Comparison of ENCODE assay signal across 8 mouse cellular contexts in genomic region chr19:37174116-37174715, GRCm38 (mm10). TPM values are rescaled to one million over a fixed set of nuclear protein-coding genes. Genes with fewer than 3 reads are reported as not detected.
DNase-seq lines count a peak whose midpoint lies in the region; ATAC-seq and TF ChIP-seq lines count a peak whose summit lies in the region.

No protein-coding gene starts in this region.

- peak; percentile 47 for DNase-seq in CD4-positive, CD25-positive, alpha-beta regulatory T cell, adult 2 months (ENCODE audit: low read depth, low spot score)
- DNase-seq in adrenal gland, adult 8-10 months: peak; percentile 25
- peak; percentile 63 for DNase-seq in embryonic facial prominence, embryonic 10.5 days (ENCODE audit: low spot score)
- peak; percentile 46 for DNase-seq in liver, postnatal 0 days
- peak; percentile 73 for DNase-seq in neural tube, embryonic 11.5 days (ENCODE audit: low spot score)
- peak; percentile 74 for DNase-seq in testis, postnatal 14 days (ENCODE audit: low spot score)

- H3K4me2 ChIP-seq in heart, embryonic 11.5 days: peak overlapping the region; percentile 71
- peak overlapping the region; percentile 90 for H3K4me2 ChIP-seq in kidney, embryonic 16.5 days (replicated peaks; ENCODE audit: low read depth, low read length)
- H3K4me2 ChIP-seq in liver, postnatal 0 days (ENCODE audit: low read depth, low read length): peak overlapping the region; percentile 99
- peak overlapping the region; percentile 99 for H3K4me2 ChIP-seq in neural tube, embryonic 11.5 days (ENCODE audit: low read depth)

- under 1% methylated on average over 70 of the region's 70 CpGs for WGBS in embryonic facial prominence, embryonic 10.5 days
- WGBS in heart, embryonic 11.5 days (ENCODE audit: insufficient replicate concordance): under 1% methylated on average over 59 of the region's 70 CpGs
- WGBS in kidney, embryonic 16.5 days: under 1% methylated on average over 70 of the region's 70 CpGs
- WGBS in liver, postnatal 0 days (ENCODE audit: insufficient replicate concordance): 1% methylated on average over 53 of the region's 70 CpGs
- under 1% methylated on average over 65 of the region's 70 CpGs for WGBS in neural tube, embryonic 11.5 days

- TF ChIP-seq CTCF in liver, postnatal 0 days (IDR thresholded peaks at IDR 0.05; ENCODE audit: low read depth): no peak

- H3K27me3 ChIP-seq in embryonic facial prominence, embryonic 10.5 days (replicated peaks; ENCODE audit: low read depth, poor library complexity, severe bottlenecking): peaks cover 71% of the 10 kb centered on the region
- 0 out of 2 replicates have a peak, but pooled peaks cover 2% of the 10 kb centered on the region for H3K27me3 ChIP-seq in heart, embryonic 11.5 days (ENCODE audit: control insufficient read depth, insufficient read depth, low read length)
- peaks cover 16% of the 10 kb centered on the region; the same call in 1 of the 2 replicates for H3K27me3 ChIP-seq in kidney, embryonic 16.5 days (ENCODE audit: insufficient read depth, low read length)
- H3K27me3 ChIP-seq in liver, postnatal 0 days (ENCODE audit: insufficient read depth, low read length): peaks cover 32% of the 10 kb centered on the region
- peaks cover 8% of the 10 kb centered on the region for H3K27me3 ChIP-seq in neural tube, embryonic 11.5 days (ENCODE audit: control insufficient read depth, insufficient read depth, low read length)

- peak overlapping the region; percentile 55 for H3K27ac ChIP-seq in embryonic facial prominence, embryonic 10.5 days (replicated peaks)
- H3K27ac ChIP-seq in heart, embryonic 11.5 days (ENCODE audit: low read depth, low read length): peak overlapping the region; percentile 93
- no peak overlapping the region; the same call in 1 of the 2 replicates for H3K27ac ChIP-seq in kidney, embryonic 16.5 days (ENCODE audit: low read length)
- H3K27ac ChIP-seq in liver, postnatal 0 days (ENCODE audit: low read depth): peak overlapping the region; percentile 90
- H3K27ac ChIP-seq in neural tube, embryonic 11.5 days (ENCODE audit: low read depth, low read length): peak overlapping the region; percentile 69

- no peaks in the 10 kb centered on the region for H3K36me3 ChIP-seq in embryonic facial prominence, embryonic 10.5 days (replicated peaks)
- H3K36me3 ChIP-seq in heart, embryonic 11.5 days (ENCODE audit: control insufficient read depth, insufficient read depth, low read length): no peaks in the 10 kb centered on the region; the same call in 1 of the 2 replicates
- H3K36me3 ChIP-seq in kidney, embryonic 16.5 days (ENCODE audit: insufficient read depth, low read length): no peaks in the 10 kb centered on the region
- H3K36me3 ChIP-seq in liver, postnatal 0 days (replicated peaks; ENCODE audit: insufficient read depth, low read length): no peaks in the 10 kb centered on the region
- no peaks in the 10 kb centered on the region for H3K36me3 ChIP-seq in neural tube, embryonic 11.5 days (ENCODE audit: control insufficient read depth, insufficient read depth, low read length)

- peak overlapping the region; percentile 76 for H3K4me3 ChIP-seq in embryonic facial prominence, embryonic 10.5 days
- H3K4me3 ChIP-seq in heart, embryonic 11.5 days (ENCODE audit: low read depth, low read length): peak overlapping the region; percentile 75
- peak overlapping the region; percentile 60 for H3K4me3 ChIP-seq in kidney, embryonic 16.5 days (ENCODE audit: low read length)
- peak overlapping the region; percentile 79 for H3K4me3 ChIP-seq in liver, postnatal 0 days (ENCODE audit: low read depth, low read length)
- peak overlapping the region; percentile 63 for H3K4me3 ChIP-seq in neural tube, embryonic 11.5 days (ENCODE audit: low read depth, low read length)

- peak; percentile 31 for ATAC-seq in heart, embryonic 11.5 days (replicated peaks; ENCODE audit: insufficient number of reproducible peaks, low FRiP score, low TSS enrichment)
- ATAC-seq in kidney, embryonic 16.5 days (ENCODE audit: low FRiP score, low TSS enrichment): peak; percentile 63
- peak; percentile 5; the same call in 1 of the 2 replicates for ATAC-seq in liver, postnatal 0 days
- peak; percentile 79 for ATAC-seq in neural tube, embryonic 11.5 days (ENCODE audit: insufficient read depth, low FRiP score, low TSS enrichment)

- H3K9ac ChIP-seq in heart, embryonic 11.5 days (ENCODE audit: low read depth, low read length): peak overlapping the region; percentile 77
- peak overlapping the region; percentile 60 for H3K9ac ChIP-seq in kidney, embryonic 16.5 days (replicated peaks; ENCODE audit: low read length)
- peak overlapping the region; percentile 79 for H3K9ac ChIP-seq in liver, postnatal 0 days (replicated peaks)
- peak overlapping the region; percentile 73 for H3K9ac ChIP-seq in neural tube, embryonic 11.5 days (ENCODE audit: low read length)

- no peaks in the 10 kb centered on the region for H3K9me3 ChIP-seq in embryonic facial prominence, embryonic 10.5 days
- no peaks in the 10 kb centered on the region for H3K9me3 ChIP-seq in heart, embryonic 11.5 days (replicated peaks; ENCODE audit: control insufficient read depth, low read length)
- H3K9me3 ChIP-seq in kidney, embryonic 16.5 days (ENCODE audit: low read length): no peaks in the 10 kb centered on the region
- H3K9me3 ChIP-seq in liver, postnatal 0 days (ENCODE audit: low read length): no peaks in the 10 kb centered on the region
- no peaks in the 10 kb centered on the region for H3K9me3 ChIP-seq in neural tube, embryonic 11.5 days (ENCODE audit: control insufficient read depth, low read length)

- no peak for TF ChIP-seq EP300 in liver, postnatal 0 days (IDR thresholded peaks at IDR 0.05; ENCODE audit: low read depth)

- peaks cover 18% of the 10 kb centered on the region for H3K4me1 ChIP-seq in embryonic facial prominence, embryonic 10.5 days
- H3K4me1 ChIP-seq in heart, embryonic 11.5 days (ENCODE audit: control insufficient read depth, insufficient read depth, low read length): peaks cover 5% of the 10 kb centered on the region; the same call in 1 of the 2 replicates
- peaks cover 10% of the 10 kb centered on the region; the same call in 1 of the 2 replicates for H3K4me1 ChIP-seq in kidney, embryonic 16.5 days (ENCODE audit: insufficient read depth, low read length)
- H3K4me1 ChIP-seq in liver, postnatal 0 days (ENCODE audit: insufficient read depth): peaks cover 35% of the 10 kb centered on the region
- H3K4me1 ChIP-seq in neural tube, embryonic 11.5 days (ENCODE audit: control insufficient read depth, insufficient read depth, low read length): peaks cover 6% of the 10 kb centered on the region

RNA-seq across cellular contexts. Expression of gene March5, which starts 33.1 kb away (rescaled TPM):
- 100 to 1,000 TPM in 1 of 4 experiments, 10 to 100 TPM in 3; 78.1 to 100 (median 96.2) TPM for total RNA-seq in adrenal gland, adult 8-10 months (2022)
- 121 and 123 TPM in 2 replicates for polyA plus RNA-seq in embryonic facial prominence, embryonic 10.5 days (2016; fragmentation: Nextera tagmentation; extraction: Ambion mirVana)
- 89.6 and 96.3 TPM in 2 replicates for polyA plus RNA-seq in heart, embryonic 11.5 days (2014; fragmentation: Nextera tagmentation; extraction: Ambion mirVana)
- 74.4 and 79.8 TPM in 2 replicates for polyA plus RNA-seq in kidney, embryonic 16.5 days (2015; fragmentation: Nextera tagmentation; extraction: Ambion mirVana)
- 119 and 126 TPM in 2 replicates for polyA plus RNA-seq in liver, postnatal 0 days (2015; fragmentation: Nextera tagmentation; extraction: Ambion mirVana)
- polyA plus RNA-seq in neural tube, embryonic 11.5 days (2014; fragmentation: Nextera tagmentation; extraction: Ambion mirVana): 141 and 142 TPM in 2 replicates

RNA-seq across cellular contexts. Expression of gene Cpeb3, which starts 34.2 kb away (rescaled TPM):
- total RNA-seq in adrenal gland, adult 8-10 months (2022): 10 to 100 TPM; 20.4 to 29.9 (median 26.0) TPM
- polyA plus RNA-seq in embryonic facial prominence, embryonic 10.5 days (2016; fragmentation: Nextera tagmentation; extraction: Ambion mirVana): 0.55 and 0.76 TPM in 2 replicates
- 4.3 and 4.4 TPM in 2 replicates for polyA plus RNA-seq in heart, embryonic 11.5 days (2014; fragmentation: Nextera tagmentation; extraction: Ambion mirVana)
- polyA plus RNA-seq in kidney, embryonic 16.5 days (2015; fragmentation: Nextera tagmentation; extraction: Ambion mirVana): 0.73 and 1.3 TPM in 2 replicates
- polyA plus RNA-seq in liver, postnatal 0 days (2015; fragmentation: Nextera tagmentation; extraction: Ambion mirVana): 2.1 and 2.8 TPM in 2 replicates
- 2.8 and 4.3 TPM in 2 replicates for polyA plus RNA-seq in neural tube, embryonic 11.5 days (2014; fragmentation: Nextera tagmentation; extraction: Ambion mirVana)

Comparison
In these comparisons a context has a peak if more than half of its experiments do, and no peak if none do; other contexts are left out.
1. ATAC-seq: peak in every context shown above with its lines; median percentile 79 in neural tube, embryonic 11.5 days; 63 in kidney, embryonic 16.5 days; 31 in heart, embryonic 11.5 days; 5 in liver, postnatal 0 days.